Mouse (Mus musculus) embryo, embryonic 9.5 days (tissue): ENCODE data around the gene Prr5.
"Not testable (repeated sequence)": the region's sequence is repeated elsewhere in the genome, so short reads cannot be mapped to it uniquely, and the experiment has no call there.

Source experiments
- DNase-seq: peaks from one replicate; pipeline ENCODE4 v3.0.0-alpha.2; 2017; ENCODE audit errors: extremely low spot score

Prr5 gene

GRCm38 (mm10) chr15:84714730-84715129 is 45.3 kb downstream of the Prr5 start:
- peak; percentile 80 for DNase-seq

- no peak for DNase-seq
Observed at GRCm38 (mm10) chr15:84715132-84715531, 45.7 kb downstream of the Prr5 start.

DNA sequence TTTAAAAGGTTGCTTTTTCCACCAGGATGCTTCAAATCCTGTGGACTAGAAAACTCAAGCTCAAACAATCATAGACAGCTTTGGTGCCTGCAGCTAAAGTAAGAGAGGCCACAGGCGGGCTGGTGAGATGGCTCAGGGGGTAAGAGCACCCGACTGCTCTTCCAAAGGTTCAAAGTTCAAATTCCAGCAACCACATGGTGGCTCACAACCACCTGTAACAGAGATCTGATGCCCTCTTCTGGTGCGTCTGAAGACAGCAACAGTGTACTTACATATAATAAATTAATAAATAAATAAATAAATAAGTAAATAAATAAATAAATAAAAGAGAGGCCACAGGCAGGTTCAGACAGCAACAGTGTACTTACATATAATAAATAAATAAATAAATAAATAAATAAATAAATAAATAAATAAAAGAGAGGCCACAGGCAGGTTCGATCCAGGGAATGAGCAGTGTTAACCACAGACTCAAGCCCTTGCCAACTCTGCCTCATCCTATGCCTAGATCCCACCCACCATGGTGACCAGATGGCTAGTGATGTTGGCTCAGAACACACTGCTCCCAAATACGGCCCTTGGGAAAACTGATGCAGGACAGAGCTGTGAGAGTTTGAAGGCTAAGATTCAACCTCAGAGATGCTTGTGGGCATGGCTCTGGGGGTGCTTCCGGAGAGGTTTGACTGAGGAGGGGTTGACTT is 48.3 kb downstream of the Prr5 start:
- DNase-seq, result not testable (repeated sequence)

- no peak for DNase-seq
Observed at GRCm38 (mm10) chr15:84718785-84719184, 49.4 kb downstream of the Prr5 start.

DNA sequence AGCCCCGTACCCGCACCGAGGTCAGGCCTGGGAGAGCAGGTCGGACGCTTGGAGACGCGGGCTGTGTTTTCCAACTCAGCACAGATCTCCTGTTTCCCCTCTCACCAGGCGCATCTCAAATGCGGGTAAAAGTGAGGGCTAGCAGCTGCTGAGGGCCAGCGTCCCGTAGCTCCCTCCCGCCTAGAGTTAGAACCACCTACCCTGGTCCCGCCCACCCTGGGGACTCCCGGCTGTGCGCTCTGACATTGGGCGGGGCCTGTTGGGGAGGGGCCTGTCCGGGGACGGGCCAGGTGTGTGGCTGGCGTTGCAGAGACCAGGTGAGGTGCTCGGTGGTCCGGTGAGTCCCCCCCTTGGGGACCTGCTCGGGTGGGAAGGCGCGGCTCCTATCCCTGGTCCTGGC is 50.4 kb downstream of the Prr5 start, which contains the start of gene Arhgap8:
TSS of gene Arhgap8 (plus strand) at position 262 of the 400 bp plus-strand sequence.
- DNase-seq, result peak; percentile 53

GRCm38 (mm10) chr15:84720291-84721204 is 51.1 kb downstream of the Prr5 start:
- peak; percentile 65 for DNase-seq

DNA sequence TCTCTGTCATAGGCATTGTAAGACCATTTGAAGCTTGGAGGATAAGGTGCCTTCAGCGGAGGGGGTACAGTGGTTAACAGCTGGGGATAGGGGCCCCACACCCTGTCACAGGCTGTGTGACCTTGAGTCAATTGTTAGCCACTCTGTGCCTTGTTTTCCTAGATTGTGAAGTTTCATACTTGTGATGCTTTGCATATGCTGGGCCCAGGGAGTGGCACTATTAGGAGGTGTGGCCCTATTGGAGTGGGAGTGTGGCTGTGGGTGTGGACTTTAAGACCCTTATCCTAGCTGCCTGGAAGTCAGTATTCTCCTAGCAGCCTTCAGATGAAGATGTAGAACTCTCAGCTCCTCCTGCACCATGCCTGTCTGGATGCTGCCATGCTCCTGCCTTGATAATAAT is 54.2 kb downstream of the Prr5 start:
- DNase-seq, result not testable (repeated sequence)

GRCm38 (mm10) chr15:84724199-84724598 is 54.8 kb downstream of the Prr5 start:
- DNase-seq, result no peak

- DNase-seq, result no peak
Observed at GRCm38 (mm10) chr15:84729685-84730084, 60.3 kb downstream of the Prr5 start.

DNA sequence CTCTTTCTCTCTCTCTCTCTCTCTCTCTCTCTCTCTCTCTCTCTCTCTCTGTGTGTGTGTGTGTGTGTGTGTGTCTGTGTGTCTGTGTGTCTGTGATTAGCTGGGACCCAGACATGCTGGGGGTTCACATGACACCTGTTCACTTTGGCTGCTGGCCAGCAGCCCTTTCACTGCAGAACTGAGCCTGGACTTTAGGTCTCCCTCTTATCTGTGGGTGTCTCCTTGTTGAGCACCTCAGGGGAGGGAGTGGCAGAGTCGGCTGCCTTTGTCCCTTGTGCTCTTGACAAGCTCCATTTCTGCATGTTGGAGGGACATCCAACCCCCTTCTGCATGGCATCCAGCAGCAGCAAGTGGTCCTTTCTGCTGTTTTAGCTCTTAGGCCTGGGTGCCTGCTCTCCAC is 61.5 kb downstream of the Prr5 start:
- no peak for DNase-seq

- no peak for DNase-seq
Observed at GRCm38 (mm10) chr15:84731676-84732424, 62.4 kb downstream of the Prr5 start.

DNA sequence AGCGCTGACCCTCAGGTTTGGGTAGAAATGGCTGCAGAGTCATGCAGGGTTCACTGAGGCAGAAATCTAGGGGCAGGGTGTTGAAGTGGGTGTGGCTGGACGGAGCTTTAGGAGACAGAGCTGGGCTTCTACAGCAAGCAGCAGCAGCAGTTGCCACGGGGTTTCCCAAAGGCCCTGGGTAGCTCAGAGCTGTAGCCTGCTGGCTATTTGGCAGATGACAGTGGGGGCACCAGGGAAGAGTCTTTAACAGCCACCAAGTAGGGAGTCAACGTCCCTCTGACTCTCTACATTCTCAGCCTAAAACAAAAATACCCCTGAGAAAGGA is 63.0 kb downstream of the Prr5 start:
- no peak for DNase-seq

DNA sequence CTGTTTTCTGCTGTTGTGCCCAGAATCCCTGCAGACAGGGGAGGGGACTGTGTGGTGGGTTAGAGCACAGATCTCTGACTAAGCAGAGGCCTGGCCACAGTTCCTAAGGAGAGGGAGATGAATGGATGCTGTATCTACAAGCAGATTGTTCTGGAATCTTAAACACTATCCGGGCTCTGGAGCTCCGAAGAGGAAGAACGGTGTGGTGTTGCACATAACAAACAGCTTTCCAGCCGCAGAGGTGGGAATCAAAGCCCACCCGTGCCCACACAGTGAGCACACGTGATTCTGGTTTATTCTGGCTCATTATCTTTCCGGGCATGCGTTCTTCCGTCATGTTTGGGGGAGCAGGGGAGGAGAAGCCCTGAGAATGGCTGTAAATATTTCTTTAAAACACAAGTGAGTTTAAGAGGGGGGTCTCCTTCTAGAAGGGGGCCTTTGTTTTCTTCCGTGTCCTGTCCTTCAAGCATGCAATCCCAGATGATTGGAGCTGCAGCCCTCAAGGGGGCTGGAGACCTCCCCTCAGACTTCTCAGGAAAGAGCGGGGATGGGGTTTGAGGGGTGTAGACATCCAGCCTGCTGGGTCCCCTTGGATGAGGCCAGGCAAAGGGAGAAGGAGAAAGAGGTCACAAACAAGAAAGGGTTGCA is 67.0 kb downstream of the Prr5 start:
- no peak for DNase-seq

- DNase-seq, result no peak
Observed at GRCm38 (mm10) chr15:84736994-84737346, 67.5 kb downstream of the Prr5 start.

DNA sequence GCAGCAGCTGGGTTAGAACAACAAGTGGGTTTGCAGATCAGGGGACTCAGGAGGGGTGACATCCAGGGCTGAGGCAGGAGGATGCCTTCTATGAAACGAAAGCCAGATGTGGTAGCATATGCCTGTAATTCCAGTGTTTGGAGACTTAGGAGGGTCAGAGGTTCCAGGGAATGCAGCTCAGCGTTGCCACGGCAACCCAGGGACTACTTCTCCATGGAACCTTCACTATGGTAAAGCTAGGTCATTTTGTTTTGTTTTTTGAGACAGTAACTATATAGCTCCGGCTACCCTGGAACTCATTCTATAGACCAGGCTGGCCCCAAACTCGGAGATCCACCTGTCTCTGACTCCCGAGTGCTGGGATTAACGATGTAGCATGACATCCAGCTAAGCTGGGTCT is 68.8 kb downstream of the Prr5 start:
- no peak for DNase-seq

GRCm38 (mm10) chr15:84741573-84741972 is 72.2 kb downstream of the Prr5 start:
- no peak for DNase-seq

DNA sequence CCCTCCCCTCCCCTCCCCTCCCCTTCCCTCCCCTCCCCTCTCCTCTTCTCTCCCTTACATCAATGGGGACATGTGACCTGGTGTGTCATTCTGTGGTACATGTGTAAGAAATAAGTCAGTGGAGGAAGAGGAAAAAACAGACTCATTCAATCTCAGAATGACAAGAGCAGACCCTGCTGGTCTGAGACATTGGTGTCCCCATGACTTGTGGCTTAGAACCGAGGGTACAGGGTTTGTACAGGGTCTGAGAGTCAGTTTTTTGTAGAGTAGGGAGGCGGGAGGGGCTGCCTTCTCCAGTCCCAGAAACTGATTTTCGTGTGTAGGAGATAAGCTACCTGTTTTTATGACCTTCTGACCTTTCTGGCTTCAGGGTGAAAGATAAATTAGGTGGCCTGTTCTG is 73.9 kb downstream of the Prr5 start:
- peak; percentile 62 for DNase-seq

DNA sequence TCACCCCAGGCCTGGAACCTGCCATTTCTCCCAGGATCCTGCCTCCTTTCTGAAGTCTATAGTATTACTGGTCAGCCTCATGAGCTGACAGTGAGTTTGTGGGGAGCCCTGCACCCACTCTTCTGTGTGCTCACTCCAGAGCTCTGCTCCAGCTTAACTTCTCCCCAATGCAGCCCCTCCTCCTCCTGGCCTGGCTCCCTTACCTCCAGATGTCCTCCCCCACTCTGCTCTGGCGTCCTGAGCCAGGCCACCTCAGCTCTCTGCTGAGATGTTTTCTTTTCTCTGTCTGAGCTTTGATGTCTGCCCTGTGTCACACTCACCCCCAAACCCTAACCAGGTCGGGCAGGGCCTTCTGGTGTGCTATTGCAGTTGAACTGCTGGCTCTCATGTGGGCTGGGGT is 74.9 kb downstream of the Prr5 start:
- DNase-seq, result peak; percentile 22

DNA sequence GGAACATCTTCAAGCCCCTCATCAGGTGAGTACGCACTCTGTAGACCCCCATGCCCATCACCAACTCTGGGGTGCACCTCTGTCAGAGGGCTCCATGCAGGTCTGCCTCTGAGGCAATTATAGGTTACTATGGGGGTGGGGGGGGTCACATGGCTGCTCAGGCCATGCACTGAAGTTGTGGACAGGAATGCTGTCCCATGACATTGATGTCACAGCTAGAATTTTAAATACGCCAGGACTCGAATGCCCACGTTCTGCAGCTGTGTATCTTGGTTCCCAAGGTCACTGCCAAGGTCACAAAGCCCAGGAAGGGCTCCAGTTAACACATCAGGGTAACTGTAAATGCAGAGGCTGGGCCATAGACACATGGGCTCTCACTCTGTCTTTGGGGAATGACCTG is 76.4 kb downstream of the Prr5 start:
- DNase-seq, result no peak
